Mouse (Mus musculus) bone marrow macrophage, adult 2 months (primary cell): Measurements from ENCODE around the gene Hpdl.

Source experiments
- CTCF ChIP-seq: IDR thresholded peaks from 2 replicates; pipeline ENCODE4 v1.5.1; 2012; ENCODE audit warnings: low read depth, mild to moderate bottlenecking, low read length, moderate library complexity
- POLR2A ChIP-seq: IDR thresholded peaks from 2 replicates; pipeline ENCODE4 v1.6.1; 2012; ENCODE audit warnings: mild to moderate bottlenecking, low read depth, low read length, borderline replicate concordance

- no peak for TF ChIP-seq POLR2A
- no peak for TF ChIP-seq CTCF
These were observed 17.5 kb upstream of the Hpdl start for GRCm38 (mm10) chr4:116838999-116839398.
